Mouse (Mus musculus): ENCODE measurements around the gene Olfr157. TPM values are rescaled to one million over a fixed set of nuclear protein-coding genes. Genes with fewer than 3 reads are reported as not detected.

Olfr157 gene
- total RNA-seq (2012; rRNA removed) = 0.09 TPM in 1 of 2 replicates, not detected in the other

GRCm38 (mm10) chr4:43840101-43840500, at the start of gene Olfr157:
TSS of gene Olfr157 (minus strand) at chr4:43840201.
- in situ Hi-C loops (cut with MboI; ENCODE audit: low sequenced_read_pairs in 2 of 2, unreplicated experiment in 2 of 2) = no loop called here
- Histone ChIP-seq H3K36me3 (ENCODE audit: control insufficient read depth, insufficient read depth, low read length, poor library complexity, severe bottlenecking) (no peaks in the 10 kb centered on the region), H3K9ac (ENCODE audit: insufficient read depth, low read depth, low read length, poor library complexity, severe bottlenecking) (no peak within 1 kb of the TSS), H3K9me3 (ENCODE audit: control insufficient read depth, insufficient read depth, low read depth, low read length) (no peaks in the 10 kb centered on the region), H3K27ac (ENCODE audit: insufficient read depth, low read depth, low read length, poor library complexity, severe bottlenecking) (no peak within 1 kb of the TSS), H3K4me1 (ENCODE audit: control insufficient read depth in 2 of 2, insufficient read depth in 2 of 2, low read length in 2 of 2, poor library complexity in 1 of 2) (no peaks in the 10 kb centered on the region), H3K4me3 (ENCODE audit: insufficient read depth in 1 of 2, low read depth in 1 of 2, low read length in 2 of 2, poor library complexity in 1 of 2, severe bottlenecking in 1 of 2) (no peak within 1 kb of the TSS)
- no peak for DNase-seq (ENCODE audit: low read depth, low spot score)
- TF ChIP-seq MAFK (IDR thresholded peaks at IDR 0.05; ENCODE audit: insufficient read depth, low read depth, low read length) (no peak), ZC3H11A (IDR thresholded peaks at IDR 0.05; ENCODE audit: borderline replicate concordance, low read depth, low read length) (no peak), HCFC1 (IDR thresholded peaks at IDR 0.05; ENCODE audit: borderline replicate concordance, insufficient read depth, low read length) (no peak), CHD2 (IDR thresholded peaks at IDR 0.05; ENCODE audit: low read depth, low read length) (no peak), ZNF384 (IDR thresholded peaks at IDR 0.05; ENCODE audit: low read depth, low read length) (no peak)

- no peak for DNase-seq (ENCODE audit: low read depth, low spot score)
- Histone ChIP-seq H3K9me3 (ENCODE audit: control insufficient read depth, insufficient read depth, low read depth, low read length) (no peaks in the 10 kb centered on the region), H3K27ac (ENCODE audit: insufficient read depth, low read depth, low read length, poor library complexity, severe bottlenecking) (no peak overlapping the region), H3K4me3 (ENCODE audit: insufficient read depth in 1 of 2, low read depth in 1 of 2, low read length in 2 of 2, poor library complexity in 1 of 2, severe bottlenecking in 1 of 2) (no peak overlapping the region), H3K9ac (ENCODE audit: insufficient read depth, low read depth, low read length, poor library complexity, severe bottlenecking) (no peak overlapping the region), H3K36me3 (ENCODE audit: control insufficient read depth, insufficient read depth, low read length, poor library complexity, severe bottlenecking) (no peaks in the 10 kb centered on the region), H3K4me1 (ENCODE audit: control insufficient read depth in 2 of 2, insufficient read depth in 2 of 2, low read length in 2 of 2, poor library complexity in 1 of 2) (no peaks in the 10 kb centered on the region)
- TF ChIP-seq HCFC1 (IDR thresholded peaks at IDR 0.05; ENCODE audit: borderline replicate concordance, insufficient read depth, low read length) (no peak), CHD2 (IDR thresholded peaks at IDR 0.05; ENCODE audit: low read depth, low read length) (no peak), ZNF384 (IDR thresholded peaks at IDR 0.05; ENCODE audit: low read depth, low read length) (no peak), ZC3H11A (IDR thresholded peaks at IDR 0.05; ENCODE audit: borderline replicate concordance, low read depth, low read length) (no peak), MAFK (IDR thresholded peaks at IDR 0.05; ENCODE audit: insufficient read depth, low read depth, low read length) (no peak)
- in situ Hi-C loops (cut with MboI; ENCODE audit: low sequenced_read_pairs in 2 of 2, unreplicated experiment in 2 of 2) = no loop called here
Measured at GRCm38 (mm10) chr4:43884196-43884595, 44.2 kb upstream of the Olfr157 start.

GRCm38 (mm10) chr4:43879566-43879965, 39.6 kb upstream of the Olfr157 start:
- Histone ChIP-seq H3K9me3 (ENCODE audit: control insufficient read depth, insufficient read depth, low read depth, low read length) (no peaks in the 10 kb centered on the region), H3K4me1 (ENCODE audit: control insufficient read depth in 2 of 2, insufficient read depth in 2 of 2, low read length in 2 of 2, poor library complexity in 1 of 2) (peaks cover 0 to 2% of the 10 kb centered on the region in 2 experiments; a peak in 1 of 4 replicates), H3K9ac (ENCODE audit: insufficient read depth, low read depth, low read length, poor library complexity, severe bottlenecking) (no peak overlapping the region), H3K4me3 (ENCODE audit: insufficient read depth in 1 of 2, low read depth in 1 of 2, low read length in 2 of 2, poor library complexity in 1 of 2, severe bottlenecking in 1 of 2) (no peak overlapping the region), H3K36me3 (ENCODE audit: control insufficient read depth, insufficient read depth, low read length, poor library complexity, severe bottlenecking) (no peaks in the 10 kb centered on the region), H3K27ac (ENCODE audit: insufficient read depth, low read depth, low read length, poor library complexity, severe bottlenecking) (no peak overlapping the region)
- in situ Hi-C loops (cut with MboI; ENCODE audit: low sequenced_read_pairs in 2 of 2, unreplicated experiment in 2 of 2) = no loop called here
- TF ChIP-seq HCFC1 (IDR thresholded peaks at IDR 0.05; ENCODE audit: borderline replicate concordance, insufficient read depth, low read length) (no peak), CHD2 (IDR thresholded peaks at IDR 0.05; ENCODE audit: low read depth, low read length) (no peak), MAFK (IDR thresholded peaks at IDR 0.05; ENCODE audit: insufficient read depth, low read depth, low read length) (no peak), ZC3H11A (IDR thresholded peaks at IDR 0.05; ENCODE audit: borderline replicate concordance, low read depth, low read length) (no peak), ZNF384 (IDR thresholded peaks at IDR 0.05; ENCODE audit: low read depth, low read length) (no peak)
- no peak for DNase-seq (ENCODE audit: low read depth, low spot score)

GRCm38 (mm10) chr4:43878121-43878776, 38.2 kb upstream of the Olfr157 start:
- in situ Hi-C loops (cut with MboI; ENCODE audit: low sequenced_read_pairs in 2 of 2, unreplicated experiment in 2 of 2) = no loop called here

More at GRCm38 (mm10) chr4:43878121-43878776, 38.2 kb upstream of the Olfr157 start:
- Histone ChIP-seq H3K27ac (ENCODE audit: insufficient read depth, low read depth, low read length, poor library complexity, severe bottlenecking) (no peak overlapping the region), H3K9me3 (ENCODE audit: control insufficient read depth, insufficient read depth, low read depth, low read length) (no peaks in the 10 kb centered on the region), H3K9ac (ENCODE audit: insufficient read depth, low read depth, low read length, poor library complexity, severe bottlenecking) (no peak overlapping the region), H3K4me3 (ENCODE audit: insufficient read depth in 1 of 2, low read depth in 1 of 2, low read length in 2 of 2, poor library complexity in 1 of 2, severe bottlenecking in 1 of 2) (no peak overlapping the region), H3K4me1 (ENCODE audit: control insufficient read depth in 2 of 2, insufficient read depth in 2 of 2, low read length in 2 of 2, poor library complexity in 1 of 2) (peaks cover 0 to 2% of the 10 kb centered on the region in 2 experiments; a peak in 1 of 4 replicates), H3K36me3 (ENCODE audit: control insufficient read depth, insufficient read depth, low read length, poor library complexity, severe bottlenecking) (no peaks in the 10 kb centered on the region)
- TF ChIP-seq ZC3H11A (IDR thresholded peaks at IDR 0.05; ENCODE audit: borderline replicate concordance, low read depth, low read length) = no peak
- no peak for TF ChIP-seq MAFK (IDR thresholded peaks at IDR 0.05; ENCODE audit: insufficient read depth, low read depth, low read length)
- TF ChIP-seq HCFC1 (IDR thresholded peaks at IDR 0.05; ENCODE audit: borderline replicate concordance, insufficient read depth, low read length) = no peak
- no peak for TF ChIP-seq ZNF384 (IDR thresholded peaks at IDR 0.05; ENCODE audit: low read depth, low read length)
- TF ChIP-seq CHD2 (IDR thresholded peaks at IDR 0.05; ENCODE audit: low read depth, low read length) = no peak
- no peak for DNase-seq (ENCODE audit: low read depth, low spot score)
